Mouse (Mus musculus) MEL (cell line): ENCODE data around the gene Bgn. TPM values are rescaled to one million over a fixed set of nuclear protein-coding genes. Genes with fewer than 3 reads are reported as not detected.
"Not testable (repeated sequence)": the region's sequence is repeated elsewhere in the genome, so short reads cannot be mapped to it uniquely, and the experiment has no call there.

ENCODE experiments used
- DNase-seq: peaks from one replicate; pipeline ENCODE4 v3.0.0; 2011; ENCODE audit warnings: low read depth, low spot score
- H3K27ac ChIP-seq: 2 replicates; pipeline ENCODE4 v1.5.1; 2012; ENCODE audit warnings: low read depth, mild to moderate bottlenecking, control low read depth, low read length, moderate library complexity; ENCODE audit not compliant: control insufficient read depth
- H3K27me3 ChIP-seq, 2 experiments: fragments of 150-350 bp in 1 of 2; sonication (generic) in 1 of 2; 2 replicates each; pipeline ENCODE4 v1.6.1; 2012; ENCODE audit warnings: low read length in 2 of 2, mild to moderate bottlenecking in 2 of 2, improper control_type of control experiment in 1 of 2, moderate library complexity in 1 of 2; ENCODE audit not compliant: insufficient read depth in 2 of 2, control insufficient read depth in 1 of 2
- H3K36me3 ChIP-seq, 2 experiments: 2 replicates each; pipeline ENCODE4 v1.6.1; 2012 to 2014; ENCODE audit warnings: low read length in 2 of 2, improper control_type of control experiment in 1 of 2, inconsistent platforms in 1 of 2, mild to moderate bottlenecking in 1 of 2; ENCODE audit not compliant: insufficient read depth in 2 of 2, control insufficient read depth in 1 of 2
- H3K4me1 ChIP-seq, 2 experiments: fragments of 150-350 bp in 1 of 2; sonication (generic) in 1 of 2; 2 replicates each; pipeline ENCODE4 v1.6.1; 2012; ENCODE audit warnings: low read length in 2 of 2, improper control_type of control experiment in 1 of 2, mild to moderate bottlenecking in 1 of 2; ENCODE audit not compliant: insufficient read depth in 2 of 2, control insufficient read depth in 1 of 2
- H3K4me3 ChIP-seq, 2 experiments: fragments of 150-350 bp in 1 of 2; sonication (generic) in 1 of 2; 2 replicates each; pipeline ENCODE4 v1.5.1; 2012; ENCODE audit warnings: low read depth in 2 of 2, low read length in 2 of 2, mild to moderate bottlenecking in 2 of 2, moderate library complexity in 2 of 2, control low read depth in 1 of 2, improper control_type of control experiment in 1 of 2; ENCODE audit not compliant: control insufficient read depth in 1 of 2, insufficient read depth in 1 of 2
- H3K79me2 ChIP-seq: 2 replicates; pipeline ENCODE4 v1.6.1; 2012; ENCODE audit warnings: mild to moderate bottlenecking, low read length, moderate library complexity; ENCODE audit not compliant: control insufficient read depth, poor library complexity, insufficient read depth
- H3K9ac ChIP-seq: 2 replicates; pipeline ENCODE4 v1.6.1; 2012; ENCODE audit warnings: low read depth, mild to moderate bottlenecking, control low read depth, low read length, moderate library complexity; ENCODE audit not compliant: control insufficient read depth, poor library complexity, severe bottlenecking
- H3K9me3 ChIP-seq: fragments of 150-350 bp; sonication (generic); replicated peaks from 2 replicates; pipeline ENCODE4 v1.6.1; 2012; ENCODE audit warnings: mild to moderate bottlenecking, low read length, improper control_type of control experiment, moderate library complexity; ENCODE audit not compliant: insufficient read depth
- BHLHE40 ChIP-seq: IDR thresholded peaks from 2 replicates; pipeline ENCODE4 v1.6.1; 2012; ENCODE audit warnings: low read depth, mild to moderate bottlenecking, inconsistent platforms, low read length, improper control_type of control experiment, borderline replicate concordance
- CHD1 ChIP-seq: IDR thresholded peaks from 2 replicates; pipeline ENCODE4 v1.6.1; 2012; ENCODE audit warnings: low read depth, mild to moderate bottlenecking, inconsistent platforms, low read length, improper control_type of control experiment
- CHD2 ChIP-seq: IDR thresholded peaks from 2 replicates; pipeline ENCODE4 v1.6.1; 2011; ENCODE audit warnings: low read length, improper control_type of control experiment
- CTCF ChIP-seq, 3 experiments: IDR thresholded peaks in 2 of 3; conservative IDR thresholded peaks in 1 of 3; 2 replicates each; pipeline ENCODE4 v1.5.1; 2011 to 2012; ENCODE audit warnings: low read length in 3 of 3, low read depth in 2 of 3, mild to moderate bottlenecking in 2 of 3, improper control_type of control experiment in 1 of 3, inconsistent platforms in 1 of 3, mixed read lengths in 1 of 3, moderate library complexity in 1 of 3; ENCODE audit not compliant: control insufficient read depth in 1 of 3, insufficient read depth in 1 of 3, poor library complexity in 1 of 3, severe bottlenecking in 1 of 3
- EP300 ChIP-seq, 2 experiments: IDR thresholded peaks; 2 replicates each; pipeline ENCODE4 v1.6.1; 2011; ENCODE audit warnings: improper control_type of control experiment in 2 of 2, low read length in 2 of 2, low read depth in 1 of 2, mild to moderate bottlenecking in 1 of 2
- ETS1 ChIP-seq: IDR thresholded peaks from 2 replicates; pipeline ENCODE4 v1.6.1; 2012; ENCODE audit warnings: low read depth, mild to moderate bottlenecking, inconsistent platforms, low read length, improper control_type of control experiment, moderate library complexity
- KAT2A ChIP-seq: conservative IDR thresholded peaks from 2 replicates; pipeline ENCODE4 v1.6.1; 2012; ENCODE audit warnings: low read depth, low read length, improper control_type of control experiment, inconsistent platforms
- MAX ChIP-seq: IDR thresholded peaks from 2 replicates; pipeline ENCODE4 v1.6.1; 2011; ENCODE audit warnings: low read length, improper control_type of control experiment
- MEF2A ChIP-seq: IDR thresholded peaks from 2 replicates; pipeline ENCODE4 v1.6.1; 2014; ENCODE audit warnings: low read depth, mild to moderate bottlenecking, inconsistent platforms, low read length, improper control_type of control experiment; ENCODE audit not compliant: poor library complexity, insufficient replicate concordance, severe bottlenecking; ENCODE audit errors: extremely low read depth
- MYB ChIP-seq: IDR thresholded peaks from 2 replicates; pipeline ENCODE4 v1.6.1; 2011; ENCODE audit warnings: mild to moderate bottlenecking, low read depth, low read length, improper control_type of control experiment
- NELFE ChIP-seq: IDR thresholded peaks from 2 replicates; pipeline ENCODE4 v1.6.1; 2011; ENCODE audit warnings: low read depth, low read length, improper control_type of control experiment
- POLR2AphosphoS5 ChIP-seq: IDR thresholded peaks from 2 replicates; pipeline ENCODE4 v1.6.1; 2012; ENCODE audit warnings: low read depth, borderline replicate concordance, mild to moderate bottlenecking, inconsistent platforms, low read length, moderate library complexity, mixed read lengths
- RAD21 ChIP-seq: IDR thresholded peaks from 2 replicates; pipeline ENCODE4 v1.6.1; 2011; ENCODE audit warnings: mild to moderate bottlenecking, low read depth, low read length, improper control_type of control experiment
- SMC3 ChIP-seq: IDR thresholded peaks from 2 replicates; pipeline ENCODE4 v1.6.1; 2011; ENCODE audit warnings: low read depth, low read length, improper control_type of control experiment
- TBP ChIP-seq: IDR thresholded peaks from 2 replicates; pipeline ENCODE4 v1.8.0; 2011; ENCODE audit warnings: low read depth, low read length, improper control_type of control experiment
- ZC3H11A ChIP-seq: IDR thresholded peaks from 2 replicates; pipeline ENCODE4 v1.6.1; 2012; ENCODE audit warnings: low read depth, mild to moderate bottlenecking, inconsistent platforms, low read length, improper control_type of control experiment
- ZNF384 ChIP-seq: IDR thresholded peaks from 2 replicates; pipeline ENCODE4 v1.6.1; 2012; ENCODE audit warnings: low read depth, mild to moderate bottlenecking, inconsistent platforms, low read length, improper control_type of control experiment
- polyA plus RNA-seq, 2 experiments: library from polyadenylated mRNA; stranded (reverse) in 1 of 2; unstranded in 1 of 2; fragments of >175 nt in 1 of 2; fragments of >200 nt in 1 of 2; gene quantifications; 2 replicates each; pipeline versions ENCODE4 v1.2.1 to v1.2.4; 2012; ENCODE audit warnings: low replicate concordance in 2 of 2, low read depth in 1 of 2; ENCODE audit not compliant: insufficient read length in 2 of 2, insufficient read depth in 1 of 2, missing spikeins in 1 of 2
- total RNA-seq: library from RNA; depleted of rRNA; stranded (reverse); fragments of 300-350 nt; gene quantifications from 2 replicates; pipeline ENCODE4 v1.2.3, GENCODE M21; 2012

The Bgn gene
- total and polyA plus RNA-seq, 3 experiments = not detected

GRCm38 (mm10) chrX:73490804-73491203 lies 7.4 kb downstream of the Bgn start:
- H3K27me3 ChIP-seq = no peaks in the 10 kb centered on the region
- H3K79me2 ChIP-seq = no peaks in the 10 kb centered on the region
- H3K27ac ChIP-seq = no peak overlapping the region
- no peaks in the 10 kb centered on the region for H3K9me3 ChIP-seq
- H3K4me1 ChIP-seq = no peaks in the 10 kb centered on the region
- TF ChIP-seq ZNF384 (no peak), TBP (no peak), CHD2 (no peak), SMC3 (peak; percentile 24; the same call in 1 of the 2 replicates), MYB (no peak), CTCF (IDR thresholded peaks at IDR 0.05 in 2 of 3, conservative IDR thresholded peaks at IDR 0.05 in 1 of 3; ENCODE audit: control insufficient read depth in 1 of 3, insufficient read depth in 1 of 3, low read depth in 2 of 3, low read length in 3 of 3, poor library complexity in 1 of 3, severe bottlenecking in 1 of 3) (peak in 1 of 3 experiments; percentile 5; a peak in 1 of 6 replicates), ETS1 (no peak), MAX (no peak), BHLHE40 (no peak), POLR2AphosphoS5 (no peak), NELFE (no peak), RAD21 (no peak), CHD1 (no peak), EP300 (IDR thresholded peaks at IDR 0.05; ENCODE audit: low read depth in 1 of 2, low read length in 2 of 2) (no peak), KAT2A (no peak), MEF2A (no peak)
- TF ChIP-seq, all 39 proteins: peak for 2
- no peak overlapping the region for H3K4me3 ChIP-seq
- no peak overlapping the region for H3K9ac ChIP-seq
- no peak for DNase-seq
- no peaks in the 10 kb centered on the region for H3K36me3 ChIP-seq

DNA sequence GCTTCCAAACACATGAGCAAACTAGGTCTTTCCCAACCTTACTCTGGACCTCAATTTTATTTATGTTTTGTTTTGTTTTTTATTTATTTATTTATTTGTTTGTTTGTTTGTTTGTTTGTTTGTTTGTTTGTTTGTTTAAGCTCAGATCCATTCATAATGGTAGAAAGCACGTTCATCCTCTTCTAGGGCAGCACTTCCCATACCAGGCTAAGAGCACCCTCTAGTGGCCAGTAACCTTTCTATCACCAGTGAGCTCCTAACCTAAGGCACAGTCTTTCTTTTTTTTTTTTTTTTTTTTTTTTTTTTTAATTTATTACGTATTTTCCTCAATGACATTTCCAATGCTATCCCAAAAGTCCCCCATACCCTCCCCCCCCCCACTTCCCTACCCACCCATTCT lies 10.2 kb downstream of the Bgn start:
- H3K9me3 ChIP-seq, H3K27me3 ChIP-seq, H3K9ac ChIP-seq, H3K79me2 ChIP-seq, H3K27ac ChIP-seq, H3K4me1 ChIP-seq, H3K4me3 ChIP-seq, H3K36me3 ChIP-seq: not testable (repeated sequence)
- DNase-seq = peak; percentile 70
- TF ChIP-seq SMC3 (peak; percentile 63), CTCF (IDR thresholded peaks at IDR 0.05 in 2 of 3, conservative IDR thresholded peaks at IDR 0.05 in 1 of 3; ENCODE audit: control insufficient read depth in 1 of 3, insufficient read depth in 1 of 3, low read depth in 2 of 3, low read length in 3 of 3, poor library complexity in 1 of 3, severe bottlenecking in 1 of 3) (peak; percentile 28 to 63 (median 58); a peak in 5 of 6 replicates), RAD21 (peak; percentile 66), ZC3H11A (peak; percentile 50), ZNF384 (peak; percentile 89)
